Mouse (Mus musculus) MEL (cell line): ENCODE data around the gene Sebox. TPM values are rescaled to one million over a fixed set of nuclear protein-coding genes. Genes with fewer than 3 reads are reported as not detected.

ENCODE experiments used
- DNase-seq: peaks from one replicate; pipeline ENCODE4 v3.0.0; 2011; ENCODE audit warnings: low read depth, low spot score
- H3K27ac ChIP-seq: 2 replicates; pipeline ENCODE4 v1.5.1; 2012; ENCODE audit warnings: low read depth, mild to moderate bottlenecking, control low read depth, low read length, moderate library complexity; ENCODE audit not compliant: control insufficient read depth
- H3K27me3 ChIP-seq, 2 experiments: fragments of 150-350 bp in 1 of 2; sonication (generic) in 1 of 2; 2 replicates each; pipeline ENCODE4 v1.6.1; 2012; ENCODE audit warnings: low read length in 2 of 2, mild to moderate bottlenecking in 2 of 2, improper control_type of control experiment in 1 of 2, moderate library complexity in 1 of 2; ENCODE audit not compliant: insufficient read depth in 2 of 2, control insufficient read depth in 1 of 2
- H3K36me3 ChIP-seq, 2 experiments: 2 replicates each; pipeline ENCODE4 v1.6.1; 2012 to 2014; ENCODE audit warnings: low read length in 2 of 2, improper control_type of control experiment in 1 of 2, inconsistent platforms in 1 of 2, mild to moderate bottlenecking in 1 of 2; ENCODE audit not compliant: insufficient read depth in 2 of 2, control insufficient read depth in 1 of 2
- H3K4me1 ChIP-seq, 2 experiments: fragments of 150-350 bp in 1 of 2; sonication (generic) in 1 of 2; 2 replicates each; pipeline ENCODE4 v1.6.1; 2012; ENCODE audit warnings: low read length in 2 of 2, improper control_type of control experiment in 1 of 2, mild to moderate bottlenecking in 1 of 2; ENCODE audit not compliant: insufficient read depth in 2 of 2, control insufficient read depth in 1 of 2
- H3K4me3 ChIP-seq, 2 experiments: fragments of 150-350 bp in 1 of 2; sonication (generic) in 1 of 2; 2 replicates each; pipeline ENCODE4 v1.5.1; 2012; ENCODE audit warnings: low read depth in 2 of 2, low read length in 2 of 2, mild to moderate bottlenecking in 2 of 2, moderate library complexity in 2 of 2, control low read depth in 1 of 2, improper control_type of control experiment in 1 of 2; ENCODE audit not compliant: control insufficient read depth in 1 of 2, insufficient read depth in 1 of 2
- H3K79me2 ChIP-seq: 2 replicates; pipeline ENCODE4 v1.6.1; 2012; ENCODE audit warnings: mild to moderate bottlenecking, low read length, moderate library complexity; ENCODE audit not compliant: control insufficient read depth, poor library complexity, insufficient read depth
- H3K9ac ChIP-seq: 2 replicates; pipeline ENCODE4 v1.6.1; 2012; ENCODE audit warnings: low read depth, mild to moderate bottlenecking, control low read depth, low read length, moderate library complexity; ENCODE audit not compliant: control insufficient read depth, poor library complexity, severe bottlenecking
- H3K9me3 ChIP-seq: fragments of 150-350 bp; sonication (generic); replicated peaks from 2 replicates; pipeline ENCODE4 v1.6.1; 2012; ENCODE audit warnings: mild to moderate bottlenecking, low read length, improper control_type of control experiment, moderate library complexity; ENCODE audit not compliant: insufficient read depth
- CHD1 ChIP-seq: IDR thresholded peaks from 2 replicates; pipeline ENCODE4 v1.6.1; 2012; ENCODE audit warnings: low read depth, mild to moderate bottlenecking, inconsistent platforms, low read length, improper control_type of control experiment
- CHD2 ChIP-seq: IDR thresholded peaks from 2 replicates; pipeline ENCODE4 v1.6.1; 2011; ENCODE audit warnings: low read length, improper control_type of control experiment
- EP300 ChIP-seq, 2 experiments: IDR thresholded peaks; 2 replicates each; pipeline ENCODE4 v1.6.1; 2011; ENCODE audit warnings: improper control_type of control experiment in 2 of 2, low read length in 2 of 2, low read depth in 1 of 2, mild to moderate bottlenecking in 1 of 2
- GABPA ChIP-seq: IDR thresholded peaks from 2 replicates; pipeline ENCODE4 v1.6.1; 2012; ENCODE audit warnings: low read depth, mild to moderate bottlenecking, inconsistent platforms, low read length, improper control_type of control experiment, moderate library complexity
- MAX ChIP-seq: IDR thresholded peaks from 2 replicates; pipeline ENCODE4 v1.6.1; 2011; ENCODE audit warnings: low read length, improper control_type of control experiment
- MEF2A ChIP-seq: IDR thresholded peaks from 2 replicates; pipeline ENCODE4 v1.6.1; 2014; ENCODE audit warnings: low read depth, mild to moderate bottlenecking, inconsistent platforms, low read length, improper control_type of control experiment; ENCODE audit not compliant: poor library complexity, insufficient replicate concordance, severe bottlenecking; ENCODE audit errors: extremely low read depth
- MYC ChIP-seq: IDR thresholded peaks from 2 replicates; pipeline ENCODE4 v1.6.1; 2011; ENCODE audit warnings: low read depth, mild to moderate bottlenecking, low read length, improper control_type of control experiment, moderate library complexity
- NRF1 ChIP-seq: IDR thresholded peaks from 2 replicates; pipeline ENCODE4 v1.6.1; 2014; ENCODE audit warnings: low read depth, mild to moderate bottlenecking, inconsistent platforms, low read length, improper control_type of control experiment, moderate library complexity; ENCODE audit not compliant: poor library complexity, insufficient read depth, severe bottlenecking
- RCOR1 ChIP-seq: IDR thresholded peaks from 2 replicates; pipeline ENCODE4 v1.6.1; 2012; ENCODE audit warnings: low read depth, mild to moderate bottlenecking, inconsistent platforms, low read length, improper control_type of control experiment
- SIN3A ChIP-seq: IDR thresholded peaks from 2 replicates; pipeline ENCODE4 v1.6.1; 2012; ENCODE audit warnings: low read length, improper control_type of control experiment, inconsistent platforms
- TCF12 ChIP-seq: IDR thresholded peaks from 2 replicates; pipeline ENCODE4 v1.6.1; 2014; ENCODE audit warnings: low read depth, mild to moderate bottlenecking, inconsistent platforms, low read length, improper control_type of control experiment, moderate library complexity
- UBTF ChIP-seq: IDR thresholded peaks from 2 replicates; pipeline ENCODE4 v1.6.1; 2012; ENCODE audit warnings: low read depth, mild to moderate bottlenecking, inconsistent platforms, low read length, improper control_type of control experiment, moderate library complexity, borderline replicate concordance; ENCODE audit not compliant: insufficient read depth
- ZC3H11A ChIP-seq: IDR thresholded peaks from 2 replicates; pipeline ENCODE4 v1.6.1; 2012; ENCODE audit warnings: low read depth, mild to moderate bottlenecking, inconsistent platforms, low read length, improper control_type of control experiment
- ZMIZ1 ChIP-seq: IDR thresholded peaks from 2 replicates; pipeline ENCODE4 v1.6.1; 2012; ENCODE audit warnings: low read depth, mild to moderate bottlenecking, inconsistent platforms, low read length, improper control_type of control experiment, moderate library complexity
- polyA plus RNA-seq, 2 experiments: library from polyadenylated mRNA; stranded (reverse) in 1 of 2; unstranded in 1 of 2; fragments of >175 nt in 1 of 2; fragments of >200 nt in 1 of 2; gene quantifications; 2 replicates each; pipeline versions ENCODE4 v1.2.1 to v1.2.4; 2012; ENCODE audit warnings: low replicate concordance in 2 of 2, low read depth in 1 of 2; ENCODE audit not compliant: insufficient read length in 2 of 2, insufficient read depth in 1 of 2, missing spikeins in 1 of 2
- total RNA-seq: library from RNA; depleted of rRNA; stranded (reverse); fragments of 300-350 nt; gene quantifications from 2 replicates; pipeline ENCODE4 v1.2.3, GENCODE M21; 2012; rRNA removed

The Sebox gene
- total and polyA plus RNA-seq, 3 experiments, result 0.06 to 0.15 TPM; not detected in 1

GRCm38 (mm10) chr11:78550168-78551058 lies 47.2 kb downstream of the Sebox start, which contains the start of gene Tmem97 (continued):
- TF ChIP-seq MYC, result peak; percentile 94
- peak; percentile 91 for TF ChIP-seq SIN3A
- TF ChIP-seq ZMIZ1, result peak; percentile 94
- TF ChIP-seq UBTF, result no peak
- TF ChIP-seq EP300 (IDR thresholded peaks at IDR 0.05; ENCODE audit: low read depth in 1 of 2, low read length in 2 of 2), result peak in 1 of 2 experiments; percentile 18; a peak in 2 of 4 replicates
- no peak for TF ChIP-seq ZC3H11A
- TF ChIP-seq NRF1, result peak; percentile 77
- TF ChIP-seq MEF2A, result no peak
- peak; percentile 85 for TF ChIP-seq CHD2
- TF ChIP-seq CHD1, result peak; percentile 1
- TF ChIP-seq TCF12, result peak; percentile 70

- peaks cover 0 to 35% of the 10 kb centered on the region in 2 experiments; a peak in 3 of 4 replicates for H3K36me3 ChIP-seq
- H3K9ac ChIP-seq, result peak overlapping the region; percentile 59
- H3K27me3 ChIP-seq, result no peaks in the 10 kb centered on the region
- no peaks in the 10 kb centered on the region for H3K9me3 ChIP-seq
- H3K4me3 ChIP-seq, result peak overlapping the region; percentile 50 to 87
- TF ChIP-seq GABPA, result 0 out of 2 replicates have a peak, but pooled peaks have one; percentile 7
- TF ChIP-seq RCOR1, result peak; percentile 51; the same call in 1 of the 2 replicates
- TF ChIP-seq MAX, result no peak
- no peak for DNase-seq
- H3K79me2 ChIP-seq, result peaks cover 33% of the 10 kb centered on the region
- H3K27ac ChIP-seq, result no peak overlapping the region
- H3K4me1 ChIP-seq, result peaks cover 31 to 36% of the 10 kb centered on the region in 2 experiments
Measured at GRCm38 (mm10) chr11:78551059-78551398, 47.8 kb downstream of the Sebox start.

Other genes starting within 250 kb of the Sebox start
- gene 2610507B11Rik, start 241.7 kb upstream of the Sebox start, total RNA-seq, result 80.5 and 85.9 TPM in 2 replicates
- gene 2610507B11Rik, start 241.7 kb upstream of the Sebox start, polyA plus RNA-seq, result 10 to 100 TPM; 75.8 to 77.6 TPM
- 0.73 and 1.6 TPM in 2 replicates for gene BC030499, start 212.6 kb upstream of the Sebox start, total RNA-seq
- 1 to 10 TPM in 1 of 2 experiments, not detected in 1; 1.1 TPM for gene BC030499, start 212.6 kb upstream of the Sebox start, polyA plus RNA-seq
- gene Spag5, start 201.9 kb upstream of the Sebox start, total RNA-seq, result 40.1 and 50.9 TPM in 2 replicates
- 100 to 1,000 TPM in 1 of 2 experiments, 10 to 100 TPM in 1; 77.5 to 274 TPM for gene Spag5, start 201.9 kb upstream of the Sebox start, polyA plus RNA-seq
- 3.0 and 4.0 TPM in 2 replicates for gene Aldoc, start 180.5 kb upstream of the Sebox start, total RNA-seq
- gene Aldoc, start 180.5 kb upstream of the Sebox start, polyA plus RNA-seq, result 1 to 10 TPM in 1 of 2 experiments, not detected in 1; 8.1 TPM
- gene Pigs, start 175.0 kb upstream of the Sebox start, total RNA-seq, result 27.6 and 28.5 TPM in 2 replicates
- 10 to 100 TPM; 51.2 to 97.1 TPM for gene Pigs, start 175.0 kb upstream of the Sebox start, polyA plus RNA-seq
- gene Unc119, start 160.0 kb upstream of the Sebox start, total RNA-seq, result 61.7 and 63.0 TPM in 2 replicates
- 100 to 1,000 TPM in 1 of 2 experiments, not detected in 1; 140 TPM for gene Unc119, start 160.0 kb upstream of the Sebox start, polyA plus RNA-seq
- not detected in 2 replicates for gene Foxn1, start 116.9 kb upstream of the Sebox start, total RNA-seq
- not detected for gene Foxn1, start 116.9 kb upstream of the Sebox start, polyA plus RNA-seq
- not detected in 2 replicates for gene Slc13a2, start 81.2 kb upstream of the Sebox start, total RNA-seq
- gene Slc13a2, start 81.2 kb upstream of the Sebox start, polyA plus RNA-seq, result not detected
- 7.5 and 11.6 TPM in 2 replicates for gene Slc46a1, start 37.8 kb upstream of the Sebox start, total RNA-seq
- gene Slc46a1, start 37.8 kb upstream of the Sebox start, polyA plus RNA-seq, result 1 to 10 TPM in 1 of 2 experiments, not detected in 1; 8.3 TPM
- 0.73 and 1.1 TPM in 2 replicates for gene Sarm1, start 5.7 kb upstream of the Sebox start, total RNA-seq
- 1 to 10 TPM in 1 of 2 experiments, not detected in 1; 4.3 TPM for gene Sarm1, start 5.7 kb upstream of the Sebox start, polyA plus RNA-seq
- not detected in 2 replicates for gene Vtn, start 4.4 kb upstream of the Sebox start, total RNA-seq
- under 1 TPM in 1 of 2 experiments, not detected in 1; 0.18 TPM for gene Vtn, start 4.4 kb upstream of the Sebox start, polyA plus RNA-seq
- 51.9 and 57.1 TPM in 2 replicates for gene Tmem199, start 8.7 kb downstream of the Sebox start, total RNA-seq
- 10 to 100 TPM in 1 of 2 experiments, not detected in 1; 36.5 TPM for gene Tmem199, start 8.7 kb downstream of the Sebox start, polyA plus RNA-seq
- gene Poldip2, start 8.7 kb downstream of the Sebox start, total RNA-seq, result 157 and 182 TPM in 2 replicates
- gene Poldip2, start 8.7 kb downstream of the Sebox start, polyA plus RNA-seq, result 100 to 1,000 TPM; 166 to 260 TPM
- 3.9 and 4.7 TPM in 2 replicates for gene Tnfaip1, start 32.9 kb downstream of the Sebox start, total RNA-seq
- gene Tnfaip1, start 32.9 kb downstream of the Sebox start, polyA plus RNA-seq, result 1 to 10 TPM in 1 of 2 experiments, not detected in 1; 7.4 TPM
- gene Ift20, start 32.9 kb downstream of the Sebox start, total RNA-seq, result 153 and 196 TPM in 2 replicates
- 100 to 1,000 TPM in 1 of 2 experiments, not detected in 1; 128 TPM for gene Ift20, start 32.9 kb downstream of the Sebox start, polyA plus RNA-seq
- gene Tmem97, start 47.3 kb downstream of the Sebox start, total RNA-seq, result 204 and 207 TPM in 2 replicates
- gene Tmem97, start 47.3 kb downstream of the Sebox start, polyA plus RNA-seq, result 100 to 1,000 TPM; 166 to 215 TPM
- 17.9 and 20.0 TPM in 2 replicates for gene Nlk, start 193.9 kb downstream of the Sebox start, total RNA-seq
- gene Nlk, start 193.9 kb downstream of the Sebox start, polyA plus RNA-seq, result 10 to 100 TPM in 1 of 2 experiments, not detected in 1; 16.9 TPM
- 74.1 and 77.5 TPM in 2 replicates for gene Ccnq, start 248.3 kb downstream of the Sebox start, total RNA-seq
- 10 to 100 TPM in 1 of 2 experiments, not detected in 1; 80.5 TPM for gene Ccnq, start 248.3 kb downstream of the Sebox start, polyA plus RNA-seq